Mouse (Mus musculus) adrenal gland, adult (tissue): Measurements from ENCODE around the gene Cyp24a1.

Experiments
- DNase-seq, 2 experiments: peaks; one replicate each; pipeline ENCODE4 v3.0.0; 2022 to 2023; ENCODE audit warnings: low spot score in 1 of 2; ENCODE audit not compliant: inconsistent age in 2 of 2

Gene Cyp24a1

DNA sequence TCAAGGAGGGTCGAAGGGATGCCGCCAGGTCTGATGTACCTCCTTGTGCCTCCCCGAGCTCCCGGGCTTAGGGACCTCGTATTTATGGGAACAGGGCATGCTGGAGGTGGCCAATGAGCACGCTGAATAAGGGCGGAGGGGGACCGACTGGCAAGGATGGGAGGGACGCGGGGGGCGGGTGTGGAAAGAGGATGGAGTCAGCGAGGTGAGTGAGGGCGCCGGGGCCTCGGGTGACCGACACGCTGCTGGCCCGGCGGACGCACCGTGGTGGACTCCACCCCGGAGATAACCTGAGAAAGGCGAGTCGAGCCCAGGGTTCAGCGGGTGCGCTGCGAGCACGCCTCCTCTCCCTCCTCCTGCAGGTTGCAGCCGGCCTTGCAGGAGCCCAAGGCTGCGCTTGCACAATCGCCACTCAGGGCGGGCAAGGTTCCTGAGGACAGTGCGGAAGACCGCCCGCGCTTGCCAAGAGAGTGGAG is at the start of gene Cyp24a1:
Gene Cyp24a1, minus strand, starts transcription at position 55 of the 476 bp plus-strand sequence.
- peak; percentile 82 to 93 for DNase-seq

DNA sequence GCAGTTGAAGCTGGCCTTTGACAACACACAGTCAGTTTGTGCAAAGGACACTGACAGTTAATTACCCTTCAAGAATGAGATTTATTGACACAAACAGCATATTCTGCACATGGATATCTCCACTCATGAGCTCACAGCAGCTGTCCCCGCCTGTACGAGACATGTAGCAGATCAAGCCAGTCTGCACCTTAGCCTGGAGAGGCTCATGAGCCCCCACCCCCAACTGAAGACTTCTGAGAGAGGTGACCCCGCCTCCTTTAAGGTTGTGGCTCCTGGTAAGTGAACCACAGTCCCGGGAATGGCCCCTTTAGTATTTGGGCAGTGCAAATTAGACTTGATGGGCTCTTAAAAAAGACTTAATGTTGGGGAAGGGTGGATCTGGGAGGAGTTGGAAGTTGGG is 48.8 kb upstream of the Cyp24a1 start:
- DNase-seq, result no peak

DNA sequence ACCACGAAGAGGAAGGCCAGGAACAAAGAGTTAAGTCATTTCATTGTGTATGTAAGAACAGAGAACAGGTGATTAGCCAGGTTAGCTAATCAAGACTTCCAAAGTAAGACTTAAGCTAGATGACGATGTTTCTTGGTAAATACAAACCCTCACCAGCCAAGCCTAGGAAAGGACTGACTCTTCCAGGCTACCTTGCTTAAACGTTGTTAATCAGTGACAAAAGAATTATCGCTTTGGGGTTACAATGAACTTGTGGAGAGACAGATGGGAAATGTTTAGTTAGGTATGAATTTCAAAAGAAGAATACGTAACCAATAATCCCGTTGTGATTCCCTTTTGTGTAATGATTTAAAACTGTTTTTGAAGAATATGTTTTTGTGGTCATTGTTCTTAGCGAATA is 48.0 kb upstream of the Cyp24a1 start:
- DNase-seq, result no peak

DNA sequence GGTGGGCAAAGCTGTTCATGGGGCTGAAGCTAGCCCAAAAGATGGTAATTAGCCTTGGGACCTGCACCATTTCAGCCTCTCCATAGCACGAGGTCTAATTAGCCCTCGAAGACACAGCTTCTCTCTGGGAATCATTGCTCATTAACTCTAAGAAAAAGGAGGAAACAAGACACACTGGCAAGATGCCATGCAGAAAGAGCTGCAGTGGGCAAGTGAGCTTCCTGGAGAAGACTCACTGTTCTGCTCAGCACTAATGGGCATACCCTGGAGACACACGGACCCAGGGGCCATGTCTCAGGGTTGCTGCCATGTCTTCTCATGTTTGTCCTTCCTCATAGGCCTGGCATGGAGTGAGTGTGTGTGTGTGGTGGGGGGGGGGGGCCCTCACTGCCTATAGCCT is 47.2 kb upstream of the Cyp24a1 start:
- no peak for DNase-seq

DNA sequence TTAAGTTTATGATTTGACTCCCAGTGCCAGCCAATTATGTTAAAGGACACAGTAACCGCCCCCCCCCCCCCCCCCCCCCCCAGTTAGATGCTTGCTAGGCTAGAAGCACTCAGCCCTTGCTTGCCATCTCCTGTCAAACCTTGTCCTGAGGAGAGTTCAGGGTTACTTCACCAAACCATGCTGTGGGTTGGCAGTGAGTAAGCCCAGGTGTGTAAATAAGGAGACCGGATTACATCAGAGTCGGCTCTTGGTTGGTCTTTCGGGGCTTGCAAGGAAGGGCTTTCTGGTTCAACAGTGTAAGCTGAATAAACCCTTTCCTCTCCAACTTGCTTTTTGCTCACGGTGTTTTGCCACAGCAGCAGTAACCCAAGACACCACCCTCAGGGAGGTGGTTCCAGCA is 46.7 kb upstream of the Cyp24a1 start:
- DNase-seq, result no peak

DNA sequence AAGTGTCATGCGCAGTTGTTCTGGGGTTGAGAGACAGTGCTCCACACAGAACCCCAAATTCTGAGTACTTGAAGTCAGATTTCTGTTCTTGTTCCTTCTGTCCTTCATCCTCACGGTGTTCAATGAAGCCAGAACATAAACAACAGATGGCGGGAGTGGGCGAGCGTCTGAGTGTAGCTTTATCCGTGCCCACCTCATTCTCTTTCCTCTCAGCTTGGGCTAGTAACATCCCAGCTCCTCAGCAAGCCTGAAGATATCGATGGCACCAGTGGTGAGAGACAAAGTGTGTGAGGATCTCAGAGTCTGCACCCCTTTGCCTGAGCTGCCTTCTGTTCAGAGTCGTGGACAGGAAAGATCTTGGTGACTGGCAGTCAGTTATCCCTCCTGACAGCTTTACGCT is 42.3 kb upstream of the Cyp24a1 start:
- DNase-seq, result no peak

DNA sequence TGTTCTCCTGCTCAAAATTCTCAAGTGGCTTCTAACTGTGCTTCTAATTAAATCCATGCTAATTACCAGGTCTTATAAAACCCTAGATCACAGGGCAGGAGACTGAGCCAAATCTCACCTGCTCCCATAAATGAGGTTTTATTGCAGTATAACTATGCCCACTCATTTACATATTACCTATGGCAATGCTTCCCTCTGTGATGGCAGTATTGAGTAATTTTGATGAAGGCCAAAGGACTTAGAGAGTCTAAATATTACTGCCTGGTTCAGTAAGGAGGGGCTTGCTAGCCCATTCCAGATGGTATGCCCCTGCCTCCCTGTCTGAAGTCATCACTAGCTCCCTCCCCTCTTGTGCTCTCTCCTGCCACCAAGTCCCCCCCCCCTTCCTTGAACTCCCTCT is 38.9 kb upstream of the Cyp24a1 start:
- DNase-seq, result no peak

DNA sequence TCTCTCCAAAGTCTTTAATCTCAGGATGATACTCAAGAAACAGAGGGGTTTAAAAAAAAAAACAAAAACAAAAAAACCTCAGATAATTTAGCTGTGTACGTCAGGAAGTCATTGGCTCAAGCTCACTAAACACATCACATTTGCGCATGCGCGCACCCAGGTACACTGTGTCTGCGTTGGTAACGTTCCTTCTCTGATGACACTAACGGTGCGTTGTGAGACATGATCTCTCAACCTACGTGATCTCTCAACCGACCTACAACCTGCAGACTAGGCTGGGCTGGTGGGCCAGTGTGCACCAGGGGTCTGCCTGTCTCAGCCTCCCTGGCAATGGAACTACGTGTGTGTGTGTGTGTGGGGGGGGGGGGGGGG is 37.8 kb upstream of the Cyp24a1 start:
- DNase-seq, result no peak

DNA sequence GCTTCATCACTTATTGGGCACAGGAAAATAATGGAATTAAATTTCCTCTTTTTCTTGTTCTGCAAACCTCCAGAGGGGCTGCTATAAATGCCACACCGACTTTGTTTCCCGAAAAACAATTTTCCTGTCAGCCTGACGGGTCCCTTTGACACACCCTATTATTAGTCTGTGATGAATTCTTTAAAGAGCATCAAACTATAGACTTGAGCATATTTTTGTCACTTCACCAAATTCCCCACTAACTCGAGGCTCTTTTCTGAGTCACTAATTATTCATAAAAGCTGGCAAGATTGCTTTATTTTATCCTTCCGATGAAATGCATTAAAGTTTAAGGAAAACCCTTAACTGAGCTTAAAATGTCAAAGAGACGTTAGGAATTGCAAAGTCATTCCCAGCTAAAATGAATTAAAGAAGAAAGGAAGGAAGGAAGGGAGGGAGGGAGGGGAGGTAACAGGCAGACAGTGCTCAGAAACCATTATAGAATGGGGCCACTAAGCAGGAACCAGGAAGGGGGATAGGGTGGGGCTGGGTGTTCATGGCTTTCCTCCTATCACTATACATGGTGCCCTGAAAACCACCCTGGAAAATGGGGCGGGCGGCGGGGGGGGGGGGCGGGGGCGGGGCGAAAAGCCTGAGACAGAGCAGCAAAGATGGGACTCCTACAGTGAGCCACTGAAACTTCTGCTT is 37.3 kb upstream of the Cyp24a1 start:
- no peak for DNase-seq

DNA sequence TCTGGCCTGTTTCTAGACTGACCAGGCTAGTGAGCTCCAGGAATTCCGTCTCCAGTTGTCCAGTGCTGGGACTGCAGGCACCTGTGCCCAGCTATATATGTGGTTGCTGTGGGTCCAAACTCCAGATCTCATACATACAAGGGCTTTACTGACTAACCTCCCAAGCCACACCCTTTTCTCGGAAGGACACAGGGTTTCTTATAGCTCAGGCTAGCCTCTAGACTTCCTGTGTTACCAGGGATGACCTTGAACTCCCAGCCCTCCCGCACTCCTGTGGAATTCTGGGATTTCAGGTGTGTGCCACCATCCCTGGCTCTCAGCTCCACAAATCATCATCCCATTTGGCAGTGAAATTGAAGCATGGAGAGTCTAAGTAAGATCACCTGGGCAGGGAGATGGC is 33.3 kb upstream of the Cyp24a1 start:
- DNase-seq, result no peak

DNA sequence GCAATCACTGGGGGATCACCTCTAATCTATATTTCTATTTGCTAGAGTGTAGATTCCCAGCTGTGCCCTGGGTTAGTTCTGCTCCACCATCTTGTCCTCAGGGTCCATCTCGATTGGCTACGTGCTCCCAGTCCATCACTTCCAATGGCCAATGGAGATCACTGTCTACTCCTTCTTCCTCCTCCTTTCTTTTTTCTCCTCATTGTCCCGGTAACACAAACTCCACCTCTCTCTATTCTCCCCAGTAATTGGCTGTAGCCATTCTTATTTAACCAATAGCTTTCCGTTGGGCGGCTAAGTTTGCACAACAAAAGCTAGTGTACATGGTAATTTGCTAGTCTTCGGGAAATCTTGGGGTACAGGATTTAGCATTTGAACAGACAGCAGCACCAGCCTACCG is 32.8 kb upstream of the Cyp24a1 start:
- DNase-seq, result no peak

DNA sequence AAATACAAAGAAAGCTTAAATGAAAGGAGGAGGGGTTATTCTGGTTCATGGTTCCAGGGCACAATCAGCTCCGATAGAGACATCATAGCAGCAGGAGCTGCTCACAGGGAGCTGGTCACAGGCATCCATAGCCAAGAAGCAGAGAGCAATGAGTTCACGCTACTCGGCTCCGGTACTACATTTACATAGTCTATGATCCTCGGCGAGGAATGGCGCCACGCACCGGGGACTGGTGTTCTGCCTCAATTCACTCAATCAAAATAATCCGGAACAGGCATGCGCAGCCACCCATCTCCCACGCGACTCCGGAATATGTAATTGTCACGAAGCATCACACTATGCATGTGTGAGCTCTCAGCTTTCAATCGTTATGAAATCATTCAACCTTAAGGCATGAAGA is 31.1 kb upstream of the Cyp24a1 start:
- no peak for DNase-seq

DNA sequence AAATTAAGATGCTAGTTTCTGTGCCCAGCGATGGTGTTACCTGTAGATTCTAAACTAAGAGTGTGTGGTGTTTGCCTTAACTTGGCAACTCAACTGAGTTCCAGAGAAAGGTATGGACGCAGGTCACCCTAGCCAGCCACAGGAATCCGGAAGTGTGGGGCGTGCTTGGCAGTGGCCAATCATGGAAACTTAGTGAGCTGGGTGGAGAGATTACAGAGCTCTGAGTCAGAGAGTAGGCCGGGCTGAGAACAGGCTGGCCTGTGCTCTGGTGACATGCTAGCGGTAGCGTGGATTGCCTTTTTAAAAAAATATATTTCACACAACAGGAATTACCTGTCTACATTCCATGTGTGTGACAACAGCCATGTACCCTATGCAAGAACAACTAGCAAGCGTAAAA is 29.6 kb upstream of the Cyp24a1 start:
- DNase-seq, result no peak

DNA sequence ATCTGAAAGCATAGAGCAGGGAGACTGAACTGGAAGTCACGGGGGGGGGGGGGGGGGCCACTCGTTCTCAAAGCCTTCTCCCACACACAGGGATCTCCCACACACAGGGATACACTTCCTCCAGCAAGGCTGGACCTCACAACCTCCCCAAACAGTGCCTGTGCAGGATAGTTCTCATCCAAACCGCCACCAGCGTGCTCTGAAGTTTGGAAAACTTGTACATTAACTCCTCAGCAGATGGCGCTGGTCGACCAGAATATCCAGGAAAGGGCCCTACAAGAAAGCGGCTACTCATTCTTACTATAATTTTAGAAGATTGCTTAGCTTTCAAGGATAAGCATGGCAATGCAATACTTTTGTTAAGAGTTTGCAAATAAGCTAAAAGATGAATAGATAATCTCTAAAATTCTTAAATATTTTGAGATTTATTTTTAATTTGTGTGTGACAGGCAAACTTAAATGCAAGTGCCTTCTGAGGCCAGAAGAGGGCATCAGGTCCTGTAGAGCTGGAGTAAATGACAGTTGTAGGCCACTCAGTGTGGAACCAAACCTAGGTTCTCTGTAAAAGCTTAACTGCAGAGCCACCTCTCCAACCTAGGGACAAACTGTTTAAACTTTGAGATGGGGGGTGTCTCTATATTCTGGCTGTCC is 23.5 kb upstream of the Cyp24a1 start:
- peak; percentile 31 to 76 for DNase-seq

DNA sequence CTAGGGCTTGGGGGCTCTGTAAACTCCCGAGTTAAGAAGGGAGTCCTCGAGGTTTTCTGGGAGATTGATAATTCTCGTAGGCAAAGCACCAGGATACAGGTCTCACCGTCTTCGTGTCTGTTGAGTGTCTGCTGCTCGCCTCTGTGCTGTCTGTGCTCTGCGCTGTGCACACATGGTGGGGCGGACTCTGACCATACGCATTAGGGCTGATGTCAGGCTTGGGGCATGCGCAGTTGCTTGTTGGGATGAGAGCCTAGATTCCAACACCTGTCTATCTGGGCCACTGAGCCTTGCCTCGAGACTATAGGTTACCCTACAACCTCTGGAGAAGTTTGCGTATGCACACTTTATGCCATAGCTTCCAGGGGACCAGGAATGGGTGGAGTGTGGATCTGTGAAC is 16.8 kb upstream of the Cyp24a1 start:
- DNase-seq, result no peak

DNA sequence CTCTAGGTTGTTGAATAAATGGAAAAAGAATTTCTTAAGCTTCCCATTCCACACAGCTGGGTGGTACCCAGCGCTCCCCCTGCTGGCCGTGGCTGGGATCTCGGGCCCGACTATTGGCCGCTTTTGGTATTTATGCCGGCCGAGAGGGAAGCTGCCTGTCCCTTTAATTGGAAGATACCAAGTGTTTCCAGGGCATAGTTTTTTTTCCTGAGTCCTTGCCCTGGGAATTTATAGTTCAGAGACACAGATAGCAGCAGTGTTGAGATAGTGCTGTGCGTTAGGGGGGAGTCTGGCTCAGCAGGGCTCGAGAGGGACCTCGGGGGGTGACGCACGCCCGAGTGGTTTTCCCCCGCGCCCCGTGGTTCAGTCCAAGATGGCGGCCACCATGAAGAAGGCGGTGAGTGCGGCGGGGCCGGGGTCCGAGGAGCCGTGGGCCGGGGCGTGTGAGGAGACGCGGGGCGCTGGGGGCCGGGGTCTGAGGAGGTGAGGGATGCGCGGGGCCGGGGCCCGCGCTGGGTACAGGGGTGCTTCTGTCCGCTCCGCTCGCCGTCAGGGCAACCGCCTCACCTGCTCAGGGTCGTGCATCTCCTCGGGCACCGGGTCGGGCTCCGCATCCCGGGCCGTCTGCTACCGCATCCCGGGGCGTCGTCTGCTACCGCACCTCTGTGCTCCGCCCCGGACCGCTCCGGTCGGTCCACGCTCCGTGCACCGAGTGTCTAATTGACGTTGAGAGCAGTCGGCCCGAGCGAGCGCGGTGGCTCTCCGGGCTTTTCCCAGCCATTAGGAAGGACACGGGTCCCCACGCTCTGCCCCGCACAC is 14.3 kb upstream of the Cyp24a1 start:
- DNase-seq, result peak; percentile 90 to 97

DNA sequence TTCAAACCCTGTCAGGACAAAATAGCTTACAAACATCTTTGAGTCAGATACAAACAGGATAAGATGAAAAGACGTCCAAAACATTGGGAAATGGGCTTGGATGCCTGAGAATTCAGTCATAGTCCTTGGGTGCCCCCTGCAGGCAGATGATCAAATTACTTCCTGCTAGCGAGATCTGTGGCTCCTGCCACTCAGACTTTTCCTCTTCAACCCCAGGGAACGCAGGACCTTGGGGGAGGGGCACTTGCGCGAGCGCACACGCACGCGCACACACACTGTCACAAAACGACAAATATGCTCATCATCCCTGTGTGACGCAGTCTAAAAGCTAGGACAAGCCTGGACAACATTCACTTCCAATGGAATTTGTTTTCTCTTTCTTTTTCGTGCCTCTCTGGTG is 11.9 kb upstream of the Cyp24a1 start:
- DNase-seq, result peak; percentile 87 to 97

DNA sequence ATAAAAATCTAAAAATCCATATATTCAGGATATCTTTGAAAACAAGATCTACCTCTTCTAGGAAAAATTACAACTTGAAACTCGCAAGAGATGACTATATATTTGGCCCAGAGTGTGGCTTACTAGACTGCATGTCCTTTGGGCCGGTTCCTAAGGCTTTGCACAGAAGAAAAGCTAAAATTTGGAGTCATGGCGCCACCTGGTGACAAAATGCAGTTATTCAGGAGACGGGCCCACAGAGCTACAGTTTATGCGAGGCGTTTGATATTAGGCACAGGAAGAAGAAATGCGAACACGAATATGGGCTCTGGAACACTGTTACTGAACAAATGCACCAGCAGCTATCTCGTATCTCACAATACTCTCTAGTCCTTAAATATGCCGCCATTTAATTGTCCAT is 10.8 kb upstream of the Cyp24a1 start:
- peak; percentile 77 to 94 for DNase-seq

DNA sequence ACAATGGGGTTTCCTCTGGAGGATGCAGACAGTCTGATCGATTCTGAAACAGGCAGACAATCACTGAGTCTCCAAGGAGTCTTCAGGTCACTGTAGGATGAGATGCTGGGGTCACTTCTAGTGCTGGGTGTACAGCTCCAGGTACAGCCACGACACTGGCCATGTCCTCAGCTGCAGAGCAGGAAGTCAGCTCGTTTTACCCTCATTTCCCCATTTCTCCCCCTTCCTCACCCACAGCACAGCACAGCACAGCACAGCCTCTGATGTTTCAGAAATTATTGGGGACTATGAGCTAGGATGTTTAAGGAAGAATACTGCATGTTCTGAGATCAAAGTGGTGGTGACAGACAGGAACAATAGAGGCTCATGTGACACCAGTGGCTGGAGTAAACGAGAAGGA is 7.0 kb upstream of the Cyp24a1 start:
- DNase-seq, result no peak

DNA sequence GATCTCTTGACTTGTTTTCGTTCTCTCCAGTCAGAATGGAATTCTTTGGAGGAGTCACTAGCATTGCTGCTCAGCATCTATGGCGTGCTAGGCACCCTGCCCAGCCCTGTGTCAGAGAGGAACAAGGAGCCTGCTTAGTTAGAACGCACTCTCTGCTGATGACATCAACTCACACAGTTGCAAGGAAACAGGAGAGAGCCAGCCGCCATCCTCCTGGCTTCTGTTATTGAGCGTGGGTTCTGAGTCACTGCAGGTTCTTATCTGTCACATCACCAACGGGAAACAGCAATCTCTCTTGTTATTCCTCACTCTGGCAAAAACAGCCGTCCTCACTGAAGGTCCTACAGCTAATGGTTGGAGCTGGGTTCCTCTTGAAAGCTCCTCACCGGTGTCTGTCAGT is 6.4 kb upstream of the Cyp24a1 start:
- peak in 1 of 2 experiments; percentile 43 for DNase-seq

DNA sequence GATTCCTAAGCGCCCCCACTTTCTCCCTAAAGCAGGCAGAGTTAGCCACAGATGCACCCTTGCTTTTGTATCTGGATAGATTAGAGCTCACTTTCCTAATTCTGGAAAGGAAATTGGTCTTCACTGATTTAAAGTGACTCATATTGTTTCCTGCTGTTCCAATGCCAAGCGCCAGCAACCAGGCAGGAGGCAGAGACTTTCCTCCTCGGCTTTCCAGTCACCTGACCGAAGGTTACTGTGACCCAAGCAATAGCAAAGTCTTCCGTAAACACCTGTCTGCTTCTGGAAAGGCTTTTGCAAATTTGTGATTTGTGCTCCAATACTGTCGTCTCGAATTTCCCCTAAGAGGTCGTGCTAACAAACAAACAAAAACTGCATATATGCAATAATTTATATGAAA is 1.1 kb upstream of the Cyp24a1 start:
- peak in 1 of 2 experiments; percentile 55 for DNase-seq
